Mouse (Mus musculus): ENCODE measurements around the gene Ushbp1.

- no peak for TF ChIP-seq CTCF (IDR thresholded peaks at IDR 0.05; ENCODE audit: insufficient read depth, low read depth, low read length)
- TF ChIP-seq POLR2A (IDR thresholded peaks at IDR 0.05; ENCODE audit: insufficient read depth, low read depth, low read length) = no peak
Observed at GRCm38 (mm10) chr8:71437041-71437440, 41.4 kb upstream of the Ushbp1 start.

Measured in olfactory bulb, adult 2 months (tissue).